Mouse (Mus musculus): ENCODE data around the gene Tmem238l.

GRCm38 (mm10) chr11:66920012-66920411 lies 36.4 kb upstream of the Tmem238l start:
- TF ChIP-seq CTCF (IDR thresholded peaks at IDR 0.05; ENCODE audit: control insufficient read depth, insufficient read depth, low read length) (no peak), POLR2A (IDR thresholded peaks at IDR 0.05; ENCODE audit: borderline replicate concordance, control insufficient read depth, low read depth, low read length) (no peak)
